Mouse (Mus musculus) spleen, adult 2 months (tissue): ENCODE measurements around the gene Acsl6. TPM values are rescaled to one million over a fixed set of nuclear protein-coding genes. Genes with fewer than 3 reads are reported as not detected.

Source experiments
- DNase-seq, 2 experiments: peaks; one replicate each; pipeline versions ENCODE4 v3.0.0 to v3.0.0-alpha.2; 2012 to 2021; ENCODE audit warnings: low spot score in 2 of 2, low read depth in 1 of 2
- H3K27ac ChIP-seq: fragments of 200-500 bp; 2 replicates; pipeline ENCODE4 v1.5.1; 2012; ENCODE audit warnings: low read length, inconsistent platforms; ENCODE audit not compliant: insufficient read depth
- H3K27me3 ChIP-seq: fragments of 200-500 bp; 2 replicates; pipeline ENCODE4 v1.6.1; 2012; ENCODE audit warnings: mild to moderate bottlenecking, moderate library complexity, low read length, inconsistent platforms; ENCODE audit not compliant: control insufficient read depth, insufficient read depth
- H3K36me3 ChIP-seq: fragments of 200-500 bp; 2 replicates; pipeline ENCODE4 v1.6.1; 2012; ENCODE audit warnings: mild to moderate bottlenecking, low read length, inconsistent platforms; ENCODE audit not compliant: control insufficient read depth, insufficient read depth
- H3K4me1 ChIP-seq: fragments of 200-500 bp; 2 replicates; pipeline ENCODE4 v1.6.1; 2011; ENCODE audit warnings: inconsistent platforms; ENCODE audit not compliant: control insufficient read depth, insufficient read depth, insufficient read length
- H3K4me3 ChIP-seq: fragments of 200-500 bp; 2 replicates; pipeline ENCODE4 v1.5.1; 2011; ENCODE audit warnings: mild to moderate bottlenecking, inconsistent platforms; ENCODE audit not compliant: insufficient read depth, insufficient read length; ENCODE audit errors: extremely low read depth
- CTCF ChIP-seq: fragments of 200-500 bp; IDR thresholded peaks from 2 replicates; pipeline ENCODE4 v1.5.1; 2011; ENCODE audit warnings: mild to moderate bottlenecking, inconsistent platforms; ENCODE audit not compliant: insufficient read depth, insufficient read length, insufficient replicate concordance; ENCODE audit errors: extremely low read depth
- POLR2A ChIP-seq: fragments of 200-500 bp; IDR thresholded peaks from 2 replicates; pipeline ENCODE4 v1.6.1; 2011; ENCODE audit warnings: low read depth, low read length, inconsistent platforms
- WGBS: fragments of 180-500 bp; shearing (Covaris S2); methylation state at CpG from one replicate; pipeline ENCODE4 v1.1.7; 2018; 5-methylcytosine and 5-hydroxymethylcytosine counted together
- polyA plus RNA-seq: library from polyadenylated mRNA; depleted of rRNA; stranded (reverse); fragments of >200 nt; gene quantifications from 2 replicates; pipeline ENCODE4 v1.2.3, GENCODE M21; 2012

Gene Acsl6
- polyA plus RNA-seq, 1 experiment = 1.1 TPM

GRCm38 (mm10) chr11:54315336-54315735, 11.7 kb downstream of the Acsl6 start:
- WGBS = 85% methylated on average over 5 of the region's 5 CpGs
- Histone ChIP-seq H3K4me3 (no peak overlapping the region), H3K27ac (no peak overlapping the region), H3K36me3 (no peaks in the 10 kb centered on the region), H3K27me3 (no peaks in the 10 kb centered on the region), H3K4me1 (no peaks in the 10 kb centered on the region)
- no peak for DNase-seq
- TF ChIP-seq POLR2A = no peak
- no peak for TF ChIP-seq CTCF

- Histone ChIP-seq H3K27ac (no peak overlapping the region), H3K4me1 (no peaks in the 10 kb centered on the region), H3K27me3 (no peaks in the 10 kb centered on the region), H3K4me3 (no peak overlapping the region), H3K36me3 (no peaks in the 10 kb centered on the region)
- WGBS = 89% methylated on average over 8 of the region's 8 CpGs
- no peak for DNase-seq
- TF ChIP-seq CTCF (no peak), POLR2A (no peak)
Observed at GRCm38 (mm10) chr11:54317361-54317760, 13.8 kb downstream of the Acsl6 start.

DNA sequence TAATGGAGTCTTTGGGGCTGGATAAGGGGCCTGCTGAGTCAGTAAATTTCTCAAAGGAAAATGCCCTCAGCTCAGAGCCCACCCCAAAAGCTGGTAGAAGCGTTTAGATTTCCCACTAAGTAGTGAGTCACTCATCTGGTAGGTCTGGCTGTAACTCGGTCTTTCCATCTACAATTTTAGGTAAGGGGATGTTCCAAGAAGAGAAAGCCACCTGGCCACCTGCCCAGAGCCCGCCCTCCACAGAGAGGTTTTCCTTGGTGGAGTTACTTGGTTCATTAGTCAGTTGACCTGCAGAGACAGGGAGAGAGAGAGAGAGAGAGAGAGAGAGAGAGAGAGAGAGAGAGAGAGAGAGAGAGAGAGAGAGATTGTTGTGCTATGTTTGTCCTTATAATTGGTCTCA, 14.2 kb downstream of the Acsl6 start:
- TF ChIP-seq CTCF = no peak
- TF ChIP-seq POLR2A = no peak
- no peak overlapping the region for H3K4me3 ChIP-seq

DNA sequence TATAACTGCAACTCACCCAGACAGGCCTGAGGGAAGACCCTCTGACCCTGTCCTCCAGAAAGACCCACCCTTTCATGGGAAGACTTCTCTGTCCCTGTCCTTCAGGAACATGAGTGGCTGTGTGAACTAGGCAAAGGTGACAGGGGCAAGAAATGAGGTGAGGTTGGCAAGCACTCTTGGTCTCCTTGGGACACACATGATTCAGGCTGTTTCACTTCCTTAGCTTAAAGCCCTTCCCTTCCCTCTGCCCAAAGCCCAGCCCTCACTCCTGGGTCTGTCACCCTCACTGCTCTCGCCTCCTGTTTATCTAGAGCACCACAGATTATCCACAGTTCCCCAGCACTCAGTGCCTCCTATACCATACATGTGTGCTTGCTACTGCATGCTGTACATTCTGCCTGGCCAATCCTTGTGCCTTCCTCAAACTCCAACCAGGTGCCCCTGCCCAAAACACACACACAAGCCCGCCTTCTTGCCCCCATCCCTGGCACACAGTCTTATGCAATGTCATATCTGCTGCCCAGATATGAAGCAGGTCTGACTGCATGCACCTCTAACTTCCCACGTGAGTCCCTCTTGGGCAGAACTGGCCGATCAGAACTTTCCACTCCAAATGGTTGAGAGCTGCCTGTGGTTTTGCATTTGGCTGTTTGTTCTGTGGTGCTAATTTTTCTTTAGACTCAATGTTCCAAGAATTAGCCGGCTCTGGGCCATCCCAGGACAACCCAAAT, 18.4 kb downstream of the Acsl6 start:
- no peak for DNase-seq
- no peak overlapping the region for H3K27ac ChIP-seq
- H3K36me3 ChIP-seq = no peaks in the 10 kb centered on the region
- no peaks in the 10 kb centered on the region for H3K4me1 ChIP-seq
- H3K27me3 ChIP-seq = no peaks in the 10 kb centered on the region
- no peak overlapping the region for H3K4me3 ChIP-seq
- TF ChIP-seq CTCF (no peak), POLR2A (no peak)
- 65% methylated on average over 5 of the region's 5 CpGs for WGBS

More for the DNA sequence above, 14.2 kb downstream of the Acsl6 start:
- H3K36me3 ChIP-seq = no peaks in the 10 kb centered on the region
- H3K4me1 ChIP-seq = no peaks in the 10 kb centered on the region
- 73% methylated on average over 3 of the region's 3 CpGs for WGBS
- no peak overlapping the region for H3K27ac ChIP-seq
- no peak for DNase-seq
- no peaks in the 10 kb centered on the region for H3K27me3 ChIP-seq

GRCm38 (mm10) chr11:54331463-54332183, 28.0 kb downstream of the Acsl6 start:
- Histone ChIP-seq H3K27me3 (no peaks in the 10 kb centered on the region), H3K4me1 (no peaks in the 10 kb centered on the region), H3K4me3 (no peak overlapping the region), H3K27ac (no peak overlapping the region), H3K36me3 (no peaks in the 10 kb centered on the region)
- TF ChIP-seq CTCF (no peak), POLR2A (no peak)
- WGBS = 80% methylated on average over 10 of the region's 10 CpGs
- DNase-seq = no peak

DNA sequence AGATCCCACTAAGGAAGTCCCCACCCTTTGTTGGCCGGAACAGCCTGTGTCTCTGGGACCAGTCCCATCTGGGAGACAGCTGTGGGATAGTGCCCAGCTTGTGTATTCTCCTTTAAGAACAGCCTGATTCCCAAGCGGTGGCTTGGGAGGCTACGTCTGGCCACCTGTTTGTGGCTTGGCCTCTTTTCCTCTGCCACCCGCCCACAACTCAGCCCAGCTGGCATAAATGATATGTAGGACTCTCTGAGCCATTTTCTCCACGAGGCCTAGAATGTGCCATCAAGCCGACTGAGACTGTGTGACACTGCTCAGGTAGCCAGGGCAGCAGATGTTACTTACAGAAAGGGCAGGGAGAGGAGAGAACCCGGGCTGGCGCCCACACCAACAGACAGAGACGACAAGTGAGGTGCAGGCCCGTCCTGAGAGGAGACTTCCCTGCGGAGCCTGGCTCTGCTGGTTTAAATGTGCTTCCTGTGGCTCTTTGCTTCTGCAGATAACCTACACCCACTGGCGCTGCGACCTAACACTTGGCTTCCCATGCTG, 32.6 kb downstream of the Acsl6 start:
- DNase-seq = no peak
- H3K27ac ChIP-seq = no peak overlapping the region
- H3K4me1 ChIP-seq = no peaks in the 10 kb centered on the region
- no peak overlapping the region for H3K4me3 ChIP-seq
- WGBS = 15% methylated on average over 13 of the region's 13 CpGs
- H3K36me3 ChIP-seq = no peaks in the 10 kb centered on the region
- TF ChIP-seq CTCF = no peak
- no peak for TF ChIP-seq POLR2A
- H3K27me3 ChIP-seq = no peaks in the 10 kb centered on the region
